Mouse (Mus musculus) intestine, embryonic 14.5 days (tissue): Measurements from ENCODE around the gene Lcn6. TPM values are rescaled to one million over a fixed set of nuclear protein-coding genes. Genes with fewer than 3 reads are reported as not detected.
"Not testable (repeated sequence)": the region's sequence is repeated elsewhere in the genome, so short reads cannot be mapped to it uniquely, and the experiment has no call there.

Experiments used
- ATAC-seq: fragments of 200-750 bp; cut with Nextera tagmentation; replicated peaks from 2 replicates; pipeline ENCODE4 v1.8.0; 2017; ENCODE audit warnings: low read depth, moderate number of reproducible peaks, moderate TSS enrichment, moderate library complexity; ENCODE audit not compliant: low FRiP score, low TSS enrichment
- DNase-seq: peaks from one replicate; pipeline ENCODE4 v3.0.0-alpha.2; 2018; ENCODE audit warnings: low spot score
- H3K27ac ChIP-seq: fragments of 300-500 bp; sonication (generic); 2 replicates; pipeline ENCODE4 v1.5.1; 2014; ENCODE audit warnings: low read depth, mild to moderate bottlenecking, control low read depth
- H3K27me3 ChIP-seq: fragments of 300-500 bp; sonication (generic); replicated peaks from 2 replicates; pipeline ENCODE4 v1.6.1; 2014; ENCODE audit warnings: low read length, control low read depth; ENCODE audit not compliant: control insufficient read depth, insufficient read depth
- H3K36me3 ChIP-seq: fragments of 300-500 bp; sonication (generic); 2 replicates; pipeline ENCODE4 v1.6.1; 2014; ENCODE audit warnings: low read length, control low read depth; ENCODE audit not compliant: control insufficient read depth, insufficient read depth
- H3K4me1 ChIP-seq: fragments of 300-500 bp; sonication (generic); replicated peaks from 2 replicates; pipeline ENCODE4 v1.6.1; 2014; ENCODE audit warnings: low read length, control low read depth, mixed read lengths; ENCODE audit not compliant: control insufficient read depth, insufficient read depth
- H3K4me2 ChIP-seq: fragments of 300-500 bp; sonication (generic); 2 replicates; pipeline ENCODE4 v1.6.1; 2014; ENCODE audit warnings: low read length
- H3K4me3 ChIP-seq: fragments of 300-500 bp; sonication (generic); 2 replicates; pipeline ENCODE4 v1.5.1; 2014; ENCODE audit warnings: low read depth, low read length, control low read depth, mixed read lengths
- H3K9ac ChIP-seq: fragments of 300-500 bp; sonication (generic); 2 replicates; pipeline ENCODE4 v1.6.1; 2014; ENCODE audit warnings: mild to moderate bottlenecking, low read length
- H3K9me3 ChIP-seq: fragments of 300-500 bp; sonication (generic); 2 replicates; pipeline ENCODE4 v1.6.1; 2016; ENCODE audit warnings: low read length, control low read depth; ENCODE audit not compliant: control insufficient read depth
- WGBS: fragments of 180-500 bp; shearing (Covaris S2); extraction: QIAGEN DNeasy Blood & Tissue Kit; methylation state at CpG from one replicate; pipeline ENCODE4 v1.1.7; 2014; 5-methylcytosine and 5-hydroxymethylcytosine counted together
- polyA plus RNA-seq: library from polyadenylated mRNA; unstranded; fragments of >200 nt; fragmentation: Nextera tagmentation; extraction: Ambion mirVana; gene quantifications from 2 replicates; pipeline ENCODE4 v1.2.1, GENCODE M21; 2014

The Lcn6 gene
- polyA plus RNA-seq, 1 experiment from 2014 or later: not detected

GRCm38 (mm10) chr2:25709056-25709455 is 32.5 kb downstream of the Lcn6 start:
- ATAC-seq, H3K9ac ChIP-seq, H3K27ac ChIP-seq, H3K36me3 ChIP-seq, H3K4me1 ChIP-seq, H3K4me2 ChIP-seq, H3K4me3 ChIP-seq, H3K27me3 ChIP-seq, DNase-seq, H3K9me3 ChIP-seq: not testable (repeated sequence)
- 96% methylated on average over 1 of the region's 1 CpGs for WGBS

GRCm38 (mm10) chr2:25709791-25710190 is 33.2 kb downstream of the Lcn6 start:
- H3K9me3 ChIP-seq, H3K4me2 ChIP-seq, ATAC-seq, H3K4me3 ChIP-seq, H3K36me3 ChIP-seq, H3K9ac ChIP-seq, H3K27ac ChIP-seq, H3K27me3 ChIP-seq, H3K4me1 ChIP-seq, DNase-seq: not testable (repeated sequence)
- 80% methylated on average over 2 of the region's 2 CpGs for WGBS

- not testable (repeated sequence) for DNase-seq
- WGBS: 4% methylated on average over 3 of the region's 3 CpGs
These were observed 35.1 kb downstream of the Lcn6 start for GRCm38 (mm10) chr2:25711641-25712040.

GRCm38 (mm10) chr2:25717222-25717621 is 40.6 kb downstream of the Lcn6 start:
- no peaks in the 10 kb centered on the region for H3K4me1 ChIP-seq
- ATAC-seq (no peak), DNase-seq (no peak)
- no peaks in the 10 kb centered on the region for H3K9me3 ChIP-seq
- H3K27me3 ChIP-seq: no peaks in the 10 kb centered on the region
- H3K27ac ChIP-seq: no peak overlapping the region
- no peak overlapping the region for H3K9ac ChIP-seq
- no peak overlapping the region for H3K4me3 ChIP-seq
- H3K36me3 ChIP-seq: no peaks in the 10 kb centered on the region
- no peak overlapping the region for H3K4me2 ChIP-seq

More at GRCm38 (mm10) chr2:25711641-25712040, 35.1 kb downstream of the Lcn6 start:
- H3K4me2 ChIP-seq, H3K27me3 ChIP-seq, H3K27ac ChIP-seq, H3K36me3 ChIP-seq, H3K9ac ChIP-seq, H3K4me1 ChIP-seq, H3K4me3 ChIP-seq, H3K9me3 ChIP-seq: not testable (repeated sequence)
- peak; percentile 71 for ATAC-seq

Other genes starting within 250 kb of the Lcn6 start
- 4.8 and 4.9 TPM in 2 replicates for gene Abca2, start 248.1 kb upstream of the Lcn6 start, polyA plus RNA-seq
- gene Clic3, start 219.9 kb upstream of the Lcn6 start, polyA plus RNA-seq: 1.8 and 2.0 TPM in 2 replicates
- gene Paxx, start 215.7 kb upstream of the Lcn6 start, polyA plus RNA-seq: 25.0 and 27.4 TPM in 2 replicates
- 6.2 and 7.9 TPM in 2 replicates for gene Ptgds, start 206.7 kb upstream of the Lcn6 start, polyA plus RNA-seq
- not detected in 2 replicates for gene Lcn12, start 182.9 kb upstream of the Lcn6 start, polyA plus RNA-seq
- 72.9 and 79.3 TPM in 2 replicates for gene Fbxw5, start 176.0 kb upstream of the Lcn6 start, polyA plus RNA-seq
- gene C8g, start 175.1 kb upstream of the Lcn6 start, polyA plus RNA-seq: 5.9 and 6.3 TPM in 2 replicates
- 31.2 and 32.0 TPM in 2 replicates for gene Traf2, start 129.8 kb upstream of the Lcn6 start, polyA plus RNA-seq
- 356 and 385 TPM in 2 replicates for gene Edf1, start 118.9 kb upstream of the Lcn6 start, polyA plus RNA-seq
- gene Mamdc4, start 101.9 kb upstream of the Lcn6 start, polyA plus RNA-seq: 59.1 and 85.2 TPM in 2 replicates
- 278 and 287 TPM in 2 replicates for gene Phpt1, start 101.6 kb upstream of the Lcn6 start, polyA plus RNA-seq
- gene Ajm1, start 95.0 kb upstream of the Lcn6 start, polyA plus RNA-seq: 1.8 and 2.0 TPM in 2 replicates
- 59.2 and 65.6 TPM in 2 replicates for gene Rabl6, start 68.3 kb upstream of the Lcn6 start, polyA plus RNA-seq
- gene Ccdc183, start 59.1 kb upstream of the Lcn6 start, polyA plus RNA-seq: 0.24 TPM in 2 replicates
- gene Tmem141, start 54.8 kb upstream of the Lcn6 start, polyA plus RNA-seq: 25.7 and 26.7 TPM in 2 replicates
- gene Fcna, start 48.8 kb upstream of the Lcn6 start, polyA plus RNA-seq: 1.5 and 1.6 TPM in 2 replicates
- gene Lcn8, start 23.7 kb upstream of the Lcn6 start, polyA plus RNA-seq: not detected in 2 replicates
- not detected in 2 replicates for gene Lcn5, start 18.8 kb upstream of the Lcn6 start, polyA plus RNA-seq
- not detected in 2 replicates for gene Lcn10, start 5.9 kb downstream of the Lcn6 start, polyA plus RNA-seq
- not detected in 2 replicates for gene Obp2a, start 23.3 kb downstream of the Lcn6 start, polyA plus RNA-seq
- gene Bmyc, start 30.0 kb downstream of the Lcn6 start, polyA plus RNA-seq: 95.4 and 106 TPM in 2 replicates
- not detected in 2 replicates for gene Obp2b, start 60.2 kb downstream of the Lcn6 start, polyA plus RNA-seq
- not detected in 2 replicates for gene Lcn3, start 88.8 kb downstream of the Lcn6 start, polyA plus RNA-seq
- not detected in 2 replicates for gene Lcn11, start 100.2 kb downstream of the Lcn6 start, polyA plus RNA-seq
- not detected in 2 replicates for gene Gm13539, start 105.5 kb downstream of the Lcn6 start, polyA plus RNA-seq
- gene Glt6d1, start 139.1 kb downstream of the Lcn6 start, polyA plus RNA-seq: not detected in 2 replicates
- not detected in 2 replicates for gene Lcn9, start 146.4 kb downstream of the Lcn6 start, polyA plus RNA-seq
- not detected in 2 replicates for gene Sohlh1, start 170.5 kb downstream of the Lcn6 start, polyA plus RNA-seq
- 0.34 and 0.46 TPM in 2 replicates for gene Kcnt1, start 186.9 kb downstream of the Lcn6 start, polyA plus RNA-seq